Mouse (Mus musculus) intestine, embryonic 14.5 days (tissue): Measurements from ENCODE around the gene Acot11. TPM values are rescaled to one million over a fixed set of nuclear protein-coding genes. Genes with fewer than 3 reads are reported as not detected.
"Not testable (repeated sequence)": the region's sequence is repeated elsewhere in the genome, so short reads cannot be mapped to it uniquely, and the experiment has no call there.

Experiments
- ATAC-seq: fragments of 200-750 bp; cut with Nextera tagmentation; replicated peaks from 2 replicates; pipeline ENCODE4 v1.8.0; 2017; ENCODE audit warnings: low read depth, moderate number of reproducible peaks, moderate TSS enrichment, moderate library complexity; ENCODE audit not compliant: low FRiP score, low TSS enrichment
- DNase-seq: peaks from one replicate; pipeline ENCODE4 v3.0.0-alpha.2; 2018; ENCODE audit warnings: low spot score
- H3K27ac ChIP-seq: fragments of 300-500 bp; sonication (generic); 2 replicates; pipeline ENCODE4 v1.5.1; 2014; ENCODE audit warnings: low read depth, mild to moderate bottlenecking, control low read depth
- H3K27me3 ChIP-seq: fragments of 300-500 bp; sonication (generic); replicated peaks from 2 replicates; pipeline ENCODE4 v1.6.1; 2014; ENCODE audit warnings: low read length, control low read depth; ENCODE audit not compliant: control insufficient read depth, insufficient read depth
- H3K36me3 ChIP-seq: fragments of 300-500 bp; sonication (generic); 2 replicates; pipeline ENCODE4 v1.6.1; 2014; ENCODE audit warnings: low read length, control low read depth; ENCODE audit not compliant: control insufficient read depth, insufficient read depth
- H3K4me1 ChIP-seq: fragments of 300-500 bp; sonication (generic); replicated peaks from 2 replicates; pipeline ENCODE4 v1.6.1; 2014; ENCODE audit warnings: low read length, control low read depth, mixed read lengths; ENCODE audit not compliant: control insufficient read depth, insufficient read depth
- H3K4me2 ChIP-seq: fragments of 300-500 bp; sonication (generic); 2 replicates; pipeline ENCODE4 v1.6.1; 2014; ENCODE audit warnings: low read length
- H3K4me3 ChIP-seq: fragments of 300-500 bp; sonication (generic); 2 replicates; pipeline ENCODE4 v1.5.1; 2014; ENCODE audit warnings: low read depth, low read length, control low read depth, mixed read lengths
- H3K9ac ChIP-seq: fragments of 300-500 bp; sonication (generic); 2 replicates; pipeline ENCODE4 v1.6.1; 2014; ENCODE audit warnings: mild to moderate bottlenecking, low read length
- H3K9me3 ChIP-seq: fragments of 300-500 bp; sonication (generic); 2 replicates; pipeline ENCODE4 v1.6.1; 2016; ENCODE audit warnings: low read length, control low read depth; ENCODE audit not compliant: control insufficient read depth
- WGBS: fragments of 180-500 bp; shearing (Covaris S2); extraction: QIAGEN DNeasy Blood & Tissue Kit; methylation state at CpG from one replicate; pipeline ENCODE4 v1.1.7; 2014; 5-methylcytosine and 5-hydroxymethylcytosine counted together
- polyA plus RNA-seq: library from polyadenylated mRNA; unstranded; fragments of >200 nt; fragmentation: Nextera tagmentation; extraction: Ambion mirVana; gene quantifications from 2 replicates; pipeline ENCODE4 v1.2.1, GENCODE M21; 2014

The Acot11 gene
- polyA plus RNA-seq, 1 experiment from 2014 or later = 7.3 TPM

DNA sequence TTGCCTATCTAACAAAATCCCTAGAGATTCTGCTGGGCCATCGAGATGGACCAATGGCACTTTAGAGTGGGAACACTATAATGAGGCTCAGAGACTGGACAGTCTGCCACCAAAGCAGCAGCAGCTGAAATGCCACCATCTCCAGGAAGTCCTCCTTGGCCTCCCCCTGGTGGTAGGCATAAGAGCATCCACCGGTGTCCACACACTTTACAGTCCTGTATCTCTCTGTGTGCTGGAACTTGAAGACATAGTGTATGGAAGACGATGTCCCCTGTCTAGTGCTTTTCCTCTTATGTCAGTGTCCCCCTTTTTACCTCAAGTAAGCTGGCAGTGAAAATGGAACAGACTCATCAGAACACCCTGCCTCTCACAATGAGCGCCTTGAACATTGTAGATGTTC is 1.0 kb downstream of the Acot11 start:
- no peak overlapping the region for H3K4me2 ChIP-seq
- no peaks in the 10 kb centered on the region for H3K9me3 ChIP-seq
- no peak; the same call in 1 of the 2 replicates for ATAC-seq

DNA sequence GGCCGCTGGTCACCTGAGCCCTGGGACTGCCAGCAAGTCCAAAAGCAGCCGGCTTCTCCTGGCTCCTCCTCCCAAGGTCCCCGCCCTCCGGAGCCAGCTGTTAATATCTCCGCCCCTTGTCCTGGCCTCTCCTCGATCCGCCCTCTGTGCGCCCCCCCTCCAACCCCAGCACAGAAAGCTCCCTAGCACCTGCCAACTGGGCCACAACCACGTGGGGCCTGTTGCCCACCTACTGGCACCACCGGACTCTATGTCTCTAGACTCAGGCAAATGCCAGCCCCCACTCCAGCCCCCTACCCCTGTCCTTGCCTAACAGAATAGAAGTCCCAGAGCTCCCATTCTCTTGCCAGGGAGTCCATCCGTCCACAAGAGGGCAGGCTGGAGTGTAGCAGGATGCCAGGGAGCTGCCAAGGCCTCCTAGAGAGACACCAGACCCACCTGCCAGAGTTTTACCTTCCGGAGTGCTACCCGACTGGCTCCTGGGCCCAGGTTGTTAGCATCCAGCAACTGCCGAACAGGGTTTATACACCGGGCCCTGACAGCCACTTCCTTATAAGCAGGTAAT is 4.9 kb downstream of the Acot11 start:
- Histone ChIP-seq H3K4me3 (peak overlapping the region; percentile 10; the same call in 1 of the 2 replicates), H3K4me1 (peaks cover 6% of the 10 kb centered on the region), H3K9ac (no peak overlapping the region), H3K36me3 (no peaks in the 10 kb centered on the region), H3K27me3 (no peaks in the 10 kb centered on the region), H3K9me3 (no peaks in the 10 kb centered on the region), H3K4me2 (peak overlapping the region; percentile 42), H3K27ac (peak overlapping the region; percentile 34; the same call in 1 of the 2 replicates)
- DNase-seq (peak; percentile 91), ATAC-seq (peak; percentile 65)
- whole genome bisulfite sequencing = 5% methylated on average over 15 of the region's 15 CpGs

More for the DNA sequence above, 1.0 kb downstream of the Acot11 start:
- H3K27me3 ChIP-seq = 0 out of 2 replicates have a peak, but pooled peaks cover 2% of the 10 kb centered on the region
- DNase-seq = no peak
- no peak overlapping the region for H3K9ac ChIP-seq
- 77% methylated on average over 4 of the region's 4 CpGs for WGBS
- H3K4me3 ChIP-seq = no peak overlapping the region
- no peaks in the 10 kb centered on the region for H3K36me3 ChIP-seq
- H3K4me1 ChIP-seq = peaks cover 9% of the 10 kb centered on the region
- H3K27ac ChIP-seq = no peak overlapping the region

GRCm38 (mm10) chr4:106798908-106799546 is 5.8 kb downstream of the Acot11 start:
- H3K4me3 ChIP-seq = 0 out of 2 replicates have a peak overlapping the region, but pooled peaks have one; percentile 10
- ATAC-seq (no peak), DNase-seq (no peak)
- H3K4me2 ChIP-seq = peak overlapping the region; percentile 42
- H3K27me3 ChIP-seq = no peaks in the 10 kb centered on the region
- H3K9me3 ChIP-seq = no peaks in the 10 kb centered on the region
- 31% methylated on average over 10 of the region's 10 CpGs for WGBS
- H3K36me3 ChIP-seq = no peaks in the 10 kb centered on the region
- H3K27ac ChIP-seq = peak overlapping the region; percentile 34; the same call in 1 of the 2 replicates
- H3K4me1 ChIP-seq = no peaks in the 10 kb centered on the region; the same call in 1 of the 2 replicates
- no peak overlapping the region for H3K9ac ChIP-seq

DNA sequence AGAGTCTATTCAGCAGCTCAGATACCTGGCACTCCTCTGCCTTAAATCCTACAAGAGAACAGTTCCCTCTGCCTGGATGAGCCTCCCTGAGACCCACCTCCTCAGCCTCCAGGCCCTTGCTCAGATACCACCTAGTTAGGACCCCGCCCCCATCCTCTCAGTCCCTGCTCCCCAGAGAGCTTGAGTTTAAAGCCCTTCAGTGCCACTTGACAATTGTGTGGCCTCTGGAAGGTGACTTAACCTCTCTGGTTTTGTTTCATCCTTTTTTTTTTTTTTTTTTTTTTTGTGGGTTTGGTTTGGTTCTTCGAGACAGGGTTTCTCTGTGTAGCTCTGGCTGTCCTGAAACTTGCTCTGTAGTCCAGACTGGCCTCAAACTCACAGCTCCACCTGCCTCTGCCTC is 9.5 kb downstream of the Acot11 start:
- 91% methylated on average over 2 of the region's 2 CpGs for WGBS
- DNase-seq = no peak

GRCm38 (mm10) chr4:106794247-106794646 is 10.6 kb downstream of the Acot11 start:
- Histone ChIP-seq H3K27ac (no peak overlapping the region), H3K4me1 (no peaks in the 10 kb centered on the region; the same call in 1 of the 2 replicates), H3K9me3 (no peaks in the 10 kb centered on the region), H3K36me3 (no peaks in the 10 kb centered on the region), H3K9ac (no peak overlapping the region), H3K4me3 (no peak overlapping the region), H3K4me2 (no peak overlapping the region), H3K27me3 (no peaks in the 10 kb centered on the region)
- WGBS = 84% methylated on average over 7 of the region's 7 CpGs
- DNase-seq (no peak), ATAC-seq (no peak)

More for the DNA sequence above, 9.5 kb downstream of the Acot11 start:
- Histone ChIP-seq H3K4me3 (no peak overlapping the region), H3K9ac (no peak overlapping the region), H3K4me1 (no peaks in the 10 kb centered on the region; the same call in 1 of the 2 replicates), H3K9me3 (no peaks in the 10 kb centered on the region), H3K4me2 (no peak overlapping the region), H3K36me3 (no peaks in the 10 kb centered on the region), H3K27me3 (no peaks in the 10 kb centered on the region), H3K27ac (no peak overlapping the region)
- no peak for ATAC-seq

GRCm38 (mm10) chr4:106793826-106794225 is 11.0 kb downstream of the Acot11 start:
- not testable (repeated sequence) for H3K9ac ChIP-seq, DNase-seq, H3K4me1 ChIP-seq, H3K4me3 ChIP-seq, H3K9me3 ChIP-seq, H3K27me3 ChIP-seq, H3K36me3 ChIP-seq, H3K27ac ChIP-seq, H3K4me2 ChIP-seq, ATAC-seq
- WGBS = 91% methylated on average over 9 of the region's 9 CpGs

DNA sequence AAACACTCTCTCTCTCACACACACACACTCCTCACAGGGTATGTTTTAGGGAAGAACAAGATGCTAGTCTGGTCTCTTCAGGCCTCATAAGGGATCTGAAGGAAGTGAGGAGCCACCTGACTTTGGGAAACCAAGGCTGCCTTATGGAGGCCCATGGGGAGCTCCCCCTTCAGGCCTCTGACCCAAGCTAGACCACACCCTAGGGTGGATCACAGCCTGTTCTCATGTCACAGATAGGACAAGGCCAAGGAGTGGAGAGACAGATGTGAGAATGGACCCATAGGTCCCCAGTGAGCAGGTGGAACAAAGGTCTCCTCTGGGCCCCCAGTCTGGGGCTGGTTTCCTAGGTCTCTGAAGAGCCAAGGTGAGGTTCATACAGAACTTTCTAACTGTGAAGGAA is 12.5 kb downstream of the Acot11 start:
- Histone ChIP-seq H3K9ac (no peak overlapping the region), H3K4me3 (no peak overlapping the region), H3K27me3 (no peaks in the 10 kb centered on the region), H3K27ac (no peak overlapping the region), H3K4me2 (no peak overlapping the region), H3K4me1 (peaks cover 8% of the 10 kb centered on the region), H3K36me3 (no peaks in the 10 kb centered on the region), H3K9me3 (no peaks in the 10 kb centered on the region)
- no peak for DNase-seq
- ATAC-seq = 0 out of 2 replicates have a peak, but pooled peaks have one; percentile 28

DNA sequence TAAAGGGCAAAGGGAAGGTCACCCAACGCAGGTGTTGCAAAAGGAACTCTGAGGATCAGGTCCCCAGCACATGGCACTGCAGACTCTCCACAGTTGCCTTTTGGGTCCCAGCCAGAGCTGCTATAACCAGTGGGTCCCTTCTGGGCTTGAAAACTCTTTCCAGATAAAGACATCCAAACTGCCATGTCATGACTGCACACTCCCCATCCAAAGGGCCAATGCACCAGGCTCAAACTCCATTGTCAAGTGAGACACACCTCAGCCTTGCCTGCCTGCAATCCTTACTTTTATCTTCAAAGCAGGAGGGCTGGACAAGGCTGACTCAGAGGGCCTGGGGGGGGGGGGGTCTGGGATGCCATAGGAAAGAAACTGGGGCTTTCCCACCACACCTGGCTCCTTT is 13.9 kb downstream of the Acot11 start:
- H3K4me1 ChIP-seq = peaks cover 20% of the 10 kb centered on the region
- no peaks in the 10 kb centered on the region for H3K36me3 ChIP-seq
- no peaks in the 10 kb centered on the region for H3K27me3 ChIP-seq
- DNase-seq (no peak), ATAC-seq (no peak)
- H3K27ac ChIP-seq = no peak overlapping the region
- H3K4me2 ChIP-seq = no peak overlapping the region
- no peaks in the 10 kb centered on the region for H3K9me3 ChIP-seq
- WGBS = 76% methylated on average over 1 of the region's 1 CpGs
- H3K4me3 ChIP-seq = no peak overlapping the region
- H3K9ac ChIP-seq = no peak overlapping the region

DNA sequence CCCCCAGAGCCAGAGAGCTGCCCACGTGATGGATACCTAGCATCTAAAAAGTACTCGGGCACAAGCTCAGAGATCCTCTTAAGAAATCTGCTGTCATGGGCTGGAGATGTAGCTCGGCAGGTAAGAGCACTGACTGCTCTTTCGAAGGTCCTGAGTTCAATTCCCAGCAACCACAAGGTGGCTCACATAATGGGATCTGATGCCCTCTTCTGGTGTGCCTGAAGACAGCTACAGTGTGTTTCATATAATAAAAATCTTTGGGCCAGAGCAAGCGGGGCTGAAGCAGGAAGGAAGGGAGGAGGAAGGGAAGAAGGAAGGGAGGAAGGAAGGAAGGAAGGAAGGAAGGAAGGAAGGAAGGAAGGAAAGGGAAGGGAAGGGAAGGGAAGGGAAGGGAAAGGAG is 14.6 kb downstream of the Acot11 start:
- H3K36me3 ChIP-seq, ATAC-seq, H3K9ac ChIP-seq, H3K27me3 ChIP-seq, DNase-seq, H3K9me3 ChIP-seq, H3K4me2 ChIP-seq, H3K27ac ChIP-seq, H3K4me3 ChIP-seq: not testable (repeated sequence)
- peaks cover 27% of the 10 kb centered on the region for H3K4me1 ChIP-seq
- 76% methylated on average over 5 of the region's 5 CpGs for WGBS
